Mouse (Mus musculus) limb, embryonic 15.5 days (tissue): ENCODE data around the gene Habp4. TPM values are rescaled to one million over a fixed set of nuclear protein-coding genes. Genes with fewer than 3 reads are reported as not detected.

Experiments used
- ATAC-seq: fragments of 200-750 bp; cut with Nextera tagmentation; 2 replicates; pipeline ENCODE4 v1.8.0; 2017; ENCODE audit warnings: low read depth, moderate TSS enrichment; ENCODE audit not compliant: insufficient number of reproducible peaks, low FRiP score, low TSS enrichment
- H3K27ac ChIP-seq: fragments of 300-500 bp; sonication (generic); 2 replicates; pipeline ENCODE4 v1.5.1; 2015; ENCODE audit warnings: moderate library complexity, mild to moderate bottlenecking, inconsistent platforms
- H3K27me3 ChIP-seq: fragments of 300-500 bp; sonication (generic); 2 replicates; pipeline ENCODE4 v1.6.1; 2015; ENCODE audit warnings: inconsistent platforms
- H3K36me3 ChIP-seq: fragments of 300-500 bp; sonication (generic); 2 replicates; pipeline ENCODE4 v1.6.1; 2015; ENCODE audit warnings: inconsistent platforms
- H3K4me1 ChIP-seq: fragments of 300-500 bp; sonication (generic); 2 replicates; pipeline ENCODE4 v1.6.1; 2015; ENCODE audit warnings: inconsistent platforms
- H3K4me2 ChIP-seq: fragments of 300-500 bp; sonication (generic); 2 replicates; pipeline ENCODE4 v1.6.1; 2015; ENCODE audit warnings: mild to moderate bottlenecking, inconsistent platforms
- H3K4me3 ChIP-seq: fragments of 300-500 bp; sonication (generic); 2 replicates; pipeline ENCODE4 v1.5.1; 2015; ENCODE audit warnings: mild to moderate bottlenecking, inconsistent platforms
- H3K9ac ChIP-seq: fragments of 300-500 bp; sonication (generic); 2 replicates; pipeline ENCODE4 v1.6.1; 2015; ENCODE audit warnings: inconsistent platforms
- H3K9me3 ChIP-seq: fragments of 300-500 bp; sonication (generic); 2 replicates; pipeline ENCODE4 v1.6.1; 2016; ENCODE audit warnings: inconsistent platforms
- WGBS: fragments of 180-500 bp; shearing (Covaris S2); methylation state at CpG from one replicate; pipeline ENCODE4 v1.1.7; 2015; 5-methylcytosine and 5-hydroxymethylcytosine counted together
- polyA plus RNA-seq: library from polyadenylated mRNA; unstranded; fragments of >200 nt; fragmentation: Nextera tagmentation; extraction: Ambion mirVana; gene quantifications from 2 replicates; pipeline ENCODE4 v1.2.1, GENCODE M21; 2015

Habp4 gene
- polyA plus RNA-seq, 1 experiment from 2014 or later: 21.5 TPM

DNA sequence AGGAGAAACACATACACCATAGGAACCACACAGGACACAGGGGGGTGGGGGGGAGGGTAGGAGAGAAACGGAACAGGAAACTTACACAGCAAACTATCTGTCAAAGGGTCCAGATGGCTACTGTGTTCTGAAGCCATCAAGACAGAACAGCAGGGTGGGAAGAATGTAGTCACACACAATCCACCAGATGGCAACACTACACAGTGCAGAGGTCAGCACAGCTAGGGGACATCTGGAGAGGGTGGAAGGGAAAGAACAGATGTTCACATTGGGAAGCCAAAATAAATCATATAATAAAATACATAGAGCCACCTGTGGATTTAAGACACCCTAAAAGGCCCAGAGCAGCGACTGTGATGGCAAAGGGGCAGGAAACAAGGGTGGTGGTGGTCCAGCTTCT is 43.6 kb downstream of the Habp4 start:
- 19% methylated on average over 2 of the region's 2 CpGs for WGBS
- no peak overlapping the region for H3K9ac ChIP-seq
- 0 out of 2 replicates have a peak, but pooled peaks cover 2% of the 10 kb centered on the region for H3K4me1 ChIP-seq
- peaks cover 14% of the 10 kb centered on the region; the same call in 1 of the 2 replicates for H3K36me3 ChIP-seq
- H3K27ac ChIP-seq: no peak overlapping the region
- no peak for ATAC-seq
- H3K9me3 ChIP-seq: no peaks in the 10 kb centered on the region
- H3K4me2 ChIP-seq: no peak overlapping the region
- H3K4me3 ChIP-seq: no peak overlapping the region
- no peaks in the 10 kb centered on the region for H3K27me3 ChIP-seq

GRCm38 (mm10) chr13:64208146-64208545 is 46.5 kb downstream of the Habp4 start:
- WGBS: 88% methylated on average over 6 of the region's 6 CpGs
- H3K9me3 ChIP-seq: no peaks in the 10 kb centered on the region
- no peak for ATAC-seq
- no peak overlapping the region for H3K9ac ChIP-seq
- peaks cover 8% of the 10 kb centered on the region; the same call in 1 of the 2 replicates for H3K36me3 ChIP-seq
- no peak overlapping the region for H3K4me2 ChIP-seq
- no peaks in the 10 kb centered on the region for H3K27me3 ChIP-seq
- 0 out of 2 replicates have a peak, but pooled peaks cover 2% of the 10 kb centered on the region for H3K4me1 ChIP-seq
- H3K4me3 ChIP-seq: no peak overlapping the region
- H3K27ac ChIP-seq: no peak overlapping the region

- no peaks in the 10 kb centered on the region for H3K4me1 ChIP-seq
- no peak overlapping the region for H3K4me2 ChIP-seq
- H3K27ac ChIP-seq: no peak overlapping the region
- H3K36me3 ChIP-seq: peaks cover 5% of the 10 kb centered on the region; the same call in 1 of the 2 replicates
- whole genome bisulfite sequencing: 87% methylated on average over 5 of the region's 5 CpGs
- ATAC-seq: no peak
- H3K9me3 ChIP-seq: no peaks in the 10 kb centered on the region
- H3K27me3 ChIP-seq: no peaks in the 10 kb centered on the region
- no peak overlapping the region for H3K4me3 ChIP-seq
- H3K9ac ChIP-seq: no peak overlapping the region
Observed at GRCm38 (mm10) chr13:64211995-64212603, 50.5 kb downstream of the Habp4 start.

GRCm38 (mm10) chr13:64214891-64215290 is 53.3 kb downstream of the Habp4 start:
- Histone ChIP-seq H3K9me3 (no peaks in the 10 kb centered on the region), H3K27ac (no peak overlapping the region), H3K36me3 (peaks cover under 1% of the 10 kb centered on the region; the same call in 1 of the 2 replicates), H3K4me2 (no peak overlapping the region), H3K9ac (no peak overlapping the region), H3K4me3 (no peak overlapping the region), H3K27me3 (no peaks in the 10 kb centered on the region), H3K4me1 (no peaks in the 10 kb centered on the region)
- WGBS: 96% methylated on average over 5 of the region's 5 CpGs
- ATAC-seq: no peak

- Histone ChIP-seq H3K4me3 (no peak overlapping the region), H3K9me3 (no peaks in the 10 kb centered on the region), H3K9ac (no peak overlapping the region), H3K27ac (no peak overlapping the region), H3K4me1 (no peaks in the 10 kb centered on the region), H3K27me3 (no peaks in the 10 kb centered on the region), H3K36me3 (no peaks in the 10 kb centered on the region), H3K4me2 (no peak overlapping the region)
- WGBS: 45% methylated on average over 3 of the region's 3 CpGs
- ATAC-seq: no peak
Observed at GRCm38 (mm10) chr13:64225738-64226137, 64.1 kb downstream of the Habp4 start.

DNA sequence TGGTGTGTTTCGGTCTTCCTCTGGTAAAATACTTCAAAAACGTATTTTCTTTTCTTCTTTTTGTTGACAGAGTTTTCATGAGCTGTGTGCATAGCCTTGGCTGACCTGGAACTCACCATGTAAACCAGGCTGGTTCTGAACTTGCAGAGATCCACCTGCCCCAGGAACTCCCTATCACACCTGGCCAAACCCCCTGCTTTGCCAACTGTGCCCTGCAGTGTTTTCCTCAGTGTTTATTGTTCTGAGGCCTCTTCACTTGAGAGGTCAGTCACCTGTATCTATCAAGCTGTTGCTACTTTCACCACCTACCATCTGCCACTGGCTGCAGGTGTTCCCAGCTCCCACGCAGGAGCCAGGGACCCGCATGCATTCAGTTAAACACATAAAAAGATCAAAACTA is 65.1 kb downstream of the Habp4 start:
- Histone ChIP-seq H3K36me3 (no peaks in the 10 kb centered on the region), H3K4me1 (no peaks in the 10 kb centered on the region), H3K4me2 (no peak overlapping the region), H3K9ac (no peak overlapping the region), H3K27me3 (no peaks in the 10 kb centered on the region), H3K4me3 (no peak overlapping the region), H3K9me3 (no peaks in the 10 kb centered on the region), H3K27ac (no peak overlapping the region)
- no peak for ATAC-seq
- 86% methylated on average over 4 of the region's 4 CpGs for WGBS

DNA sequence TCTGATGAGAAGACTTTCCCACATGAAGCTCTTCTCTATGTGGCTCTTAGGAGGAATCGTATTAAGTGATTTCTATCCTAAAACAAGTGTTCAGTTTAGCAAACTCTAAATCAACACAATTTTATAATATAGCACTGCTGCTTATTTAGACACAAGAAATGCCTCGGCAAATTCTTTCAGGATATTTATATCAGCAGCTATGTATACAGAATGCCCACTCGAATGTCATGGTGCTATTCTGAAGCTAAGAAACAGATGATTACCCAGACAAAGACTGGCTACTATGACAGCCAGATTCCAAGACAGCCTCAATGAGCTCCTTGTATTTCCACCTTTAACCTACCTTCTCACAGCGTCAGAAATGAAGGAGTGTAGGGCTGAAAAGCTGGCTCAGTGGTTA is 71.5 kb downstream of the Habp4 start:
- Histone ChIP-seq H3K27me3 (no peaks in the 10 kb centered on the region), H3K9me3 (no peaks in the 10 kb centered on the region), H3K4me3 (no peak overlapping the region), H3K4me2 (no peak overlapping the region), H3K27ac (no peak overlapping the region), H3K9ac (no peak overlapping the region), H3K36me3 (no peaks in the 10 kb centered on the region), H3K4me1 (peaks cover 9% of the 10 kb centered on the region; the same call in 1 of the 2 replicates)
- ATAC-seq: no peak
- 86% methylated on average over 4 of the region's 4 CpGs for WGBS

GRCm38 (mm10) chr13:64235062-64235715 is 73.6 kb downstream of the Habp4 start:
- Histone ChIP-seq H3K9me3 (no peaks in the 10 kb centered on the region), H3K4me2 (no peak overlapping the region), H3K9ac (no peak overlapping the region), H3K27ac (0 out of 2 replicates have a peak overlapping the region, but pooled peaks have one; percentile 35), H3K4me3 (no peak overlapping the region), H3K4me1 (peaks cover 9% of the 10 kb centered on the region; the same call in 1 of the 2 replicates), H3K36me3 (no peaks in the 10 kb centered on the region), H3K27me3 (no peaks in the 10 kb centered on the region)
- WGBS: 35% methylated on average over 4 of the region's 4 CpGs
- no peak for ATAC-seq

GRCm38 (mm10) chr13:64235777-64236176 is 74.2 kb downstream of the Habp4 start:
- no peak overlapping the region for H3K27ac ChIP-seq
- no peak for ATAC-seq
- no peaks in the 10 kb centered on the region for H3K36me3 ChIP-seq
- H3K4me3 ChIP-seq: no peak overlapping the region
- no peaks in the 10 kb centered on the region for H3K9me3 ChIP-seq
- no peak overlapping the region for H3K4me2 ChIP-seq
- 50% methylated on average over 3 of the region's 3 CpGs for WGBS
- peaks cover 9% of the 10 kb centered on the region; the same call in 1 of the 2 replicates for H3K4me1 ChIP-seq
- no peaks in the 10 kb centered on the region for H3K27me3 ChIP-seq
- no peak overlapping the region for H3K9ac ChIP-seq

Other genes starting within 250 kb of the Habp4 start
- gene Hsd17b3, start 72.6 kb upstream of the Habp4 start, polyA plus RNA-seq: not detected in 2 replicates
- 6.3 and 7.5 TPM in 2 replicates for gene Slc35d2, start 32.5 kb upstream of the Habp4 start, polyA plus RNA-seq
- gene Zfp367, start 8.6 kb upstream of the Habp4 start, polyA plus RNA-seq: 21.0 and 21.2 TPM in 2 replicates
- gene Cdc14b, start 113.5 kb downstream of the Habp4 start, polyA plus RNA-seq: 11.3 and 12.7 TPM in 2 replicates
- 44.8 and 46.3 TPM in 2 replicates for gene Aaed1, start 150.9 kb downstream of the Habp4 start, polyA plus RNA-seq
- 242 and 254 TPM in 2 replicates for gene Ctsl, start 209.1 kb downstream of the Habp4 start, polyA plus RNA-seq